Mouse (Mus musculus) kidney, postnatal 0 days (tissue): ENCODE data around the gene Mrpl22. TPM values are rescaled to one million over a fixed set of nuclear protein-coding genes. Genes with fewer than 3 reads are reported as not detected.
"Not testable (repeated sequence)": the region's sequence is repeated elsewhere in the genome, so short reads cannot be mapped to it uniquely, and the experiment has no call there.

Source experiments
- ATAC-seq: fragments of 200-750 bp; cut with Nextera tagmentation; replicated peaks from 2 replicates; pipeline ENCODE4 v1.8.0; 2017; ENCODE audit warnings: low read depth, moderate number of reproducible peaks, moderate TSS enrichment, moderate library complexity; ENCODE audit not compliant: low FRiP score
- DNase-seq: peaks from one replicate; pipeline ENCODE4 v3.0.0-alpha.2; 2016; ENCODE audit warnings: low spot score
- H3K27ac ChIP-seq: fragments of 300-500 bp; sonication (generic); 2 replicates; pipeline ENCODE4 v1.5.1; 2014; ENCODE audit warnings: mild to moderate bottlenecking
- H3K27me3 ChIP-seq: fragments of 300-500 bp; sonication (generic); 2 replicates; pipeline ENCODE4 v1.6.1; 2014; ENCODE audit warnings: low read length, mixed read lengths; ENCODE audit not compliant: insufficient read depth
- H3K36me3 ChIP-seq: fragments of 300-500 bp; sonication (generic); 2 replicates; pipeline ENCODE4 v1.6.1; 2014; ENCODE audit warnings: low read length, mixed read lengths; ENCODE audit not compliant: insufficient read depth
- H3K4me1 ChIP-seq: fragments of 300-500 bp; sonication (generic); replicated peaks from 2 replicates; pipeline ENCODE4 v1.6.1; 2014; ENCODE audit warnings: antibody characterized with exemption, low read length, mixed read lengths; ENCODE audit not compliant: insufficient read depth
- H3K4me2 ChIP-seq: fragments of 300-500 bp; sonication (generic); 2 replicates; pipeline ENCODE4 v1.6.1; 2014; ENCODE audit warnings: mild to moderate bottlenecking, low read length, moderate library complexity, mixed read lengths
- H3K4me3 ChIP-seq: fragments of 300-500 bp; sonication (generic); replicated peaks from 2 replicates; pipeline ENCODE4 v1.5.1; 2014; ENCODE audit warnings: low read depth, low read length
- H3K9ac ChIP-seq: fragments of 300-500 bp; sonication (generic); 2 replicates; pipeline ENCODE4 v1.6.1; 2014; ENCODE audit warnings: low read depth, low read length
- H3K9me3 ChIP-seq: fragments of 300-500 bp; sonication (generic); replicated peaks from 2 replicates; pipeline ENCODE4 v1.6.1; 2016; ENCODE audit warnings: low read length, inconsistent platforms, mixed read lengths
- CTCF ChIP-seq: IDR thresholded peaks from 2 replicates; pipeline ENCODE4 v1.5.1; 2016; ENCODE audit warnings: antibody characterized with exemption, low read depth, mild to moderate bottlenecking, moderate library complexity
- WGBS: fragments of 180-500 bp; shearing (Covaris S2); extraction: QIAGEN DNeasy Blood & Tissue Kit; methylation state at CpG from one replicate; pipeline ENCODE4 v1.1.7; 2014; 5-methylcytosine and 5-hydroxymethylcytosine counted together
- polyA plus RNA-seq: library from polyadenylated mRNA; unstranded; fragments of >200 nt; fragmentation: Nextera tagmentation; extraction: Ambion mirVana; gene quantifications from 2 replicates; pipeline ENCODE4 v1.2.1, GENCODE M21; 2015

Mrpl22 gene
- polyA plus RNA-seq, 1 experiment from 2014 or later: 139 TPM

- WGBS: 45% methylated on average over 4 of the region's 4 CpGs
- no peak for DNase-seq
Observed at GRCm38 (mm10) chr11:58193860-58194520, 22.5 kb downstream of the Mrpl22 start.

DNA sequence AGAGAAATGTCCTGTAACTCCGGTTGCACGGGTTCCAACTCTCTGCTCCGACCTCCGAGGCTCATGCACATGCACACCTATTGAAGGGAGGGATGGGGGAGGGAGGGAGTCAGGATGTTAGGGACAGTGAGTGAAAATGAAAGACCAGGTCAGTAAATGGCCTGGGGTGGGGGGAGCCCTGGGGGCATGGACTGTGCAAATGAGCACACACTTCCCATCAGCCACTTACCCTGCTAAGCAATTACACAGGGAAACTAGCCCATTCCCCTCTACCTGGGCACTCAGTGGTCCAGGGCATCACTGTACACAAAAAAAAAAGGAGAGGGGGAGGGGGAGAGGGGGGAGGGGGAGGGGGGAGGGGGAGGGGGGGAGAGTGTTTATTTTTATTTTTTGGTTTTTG, 27.2 kb downstream of the Mrpl22 start:
- H3K36me3 ChIP-seq: no peaks in the 10 kb centered on the region
- 79% methylated on average over 4 of the region's 4 CpGs for WGBS
- H3K27me3 ChIP-seq: no peaks in the 10 kb centered on the region
- H3K9ac ChIP-seq: no peak overlapping the region; the same call in 1 of the 2 replicates
- TF ChIP-seq CTCF: no peak
- peak overlapping the region; percentile 60 for H3K4me3 ChIP-seq
- H3K9me3 ChIP-seq: no peaks in the 10 kb centered on the region
- ATAC-seq (no peak), DNase-seq (no peak)
- H3K4me1 ChIP-seq: peaks cover 6% of the 10 kb centered on the region; the same call in 1 of the 2 replicates
- H3K27ac ChIP-seq: no peak overlapping the region
- peak overlapping the region; percentile 77 for H3K4me2 ChIP-seq

More at GRCm38 (mm10) chr11:58193860-58194520, 22.5 kb downstream of the Mrpl22 start:
- H3K9me3 ChIP-seq: no peaks in the 10 kb centered on the region
- H3K27ac ChIP-seq: peak overlapping the region; percentile 26; the same call in 1 of the 2 replicates
- no peaks in the 10 kb centered on the region for H3K36me3 ChIP-seq
- H3K9ac ChIP-seq: no peak overlapping the region
- peaks cover 11% of the 10 kb centered on the region; the same call in 1 of the 2 replicates for H3K4me1 ChIP-seq
- H3K4me3 ChIP-seq: no peak overlapping the region
- no peaks in the 10 kb centered on the region for H3K27me3 ChIP-seq
- ATAC-seq: peak; percentile 63; the same call in 1 of the 2 replicates
- TF ChIP-seq CTCF: no peak
- no peak overlapping the region for H3K4me2 ChIP-seq

DNA sequence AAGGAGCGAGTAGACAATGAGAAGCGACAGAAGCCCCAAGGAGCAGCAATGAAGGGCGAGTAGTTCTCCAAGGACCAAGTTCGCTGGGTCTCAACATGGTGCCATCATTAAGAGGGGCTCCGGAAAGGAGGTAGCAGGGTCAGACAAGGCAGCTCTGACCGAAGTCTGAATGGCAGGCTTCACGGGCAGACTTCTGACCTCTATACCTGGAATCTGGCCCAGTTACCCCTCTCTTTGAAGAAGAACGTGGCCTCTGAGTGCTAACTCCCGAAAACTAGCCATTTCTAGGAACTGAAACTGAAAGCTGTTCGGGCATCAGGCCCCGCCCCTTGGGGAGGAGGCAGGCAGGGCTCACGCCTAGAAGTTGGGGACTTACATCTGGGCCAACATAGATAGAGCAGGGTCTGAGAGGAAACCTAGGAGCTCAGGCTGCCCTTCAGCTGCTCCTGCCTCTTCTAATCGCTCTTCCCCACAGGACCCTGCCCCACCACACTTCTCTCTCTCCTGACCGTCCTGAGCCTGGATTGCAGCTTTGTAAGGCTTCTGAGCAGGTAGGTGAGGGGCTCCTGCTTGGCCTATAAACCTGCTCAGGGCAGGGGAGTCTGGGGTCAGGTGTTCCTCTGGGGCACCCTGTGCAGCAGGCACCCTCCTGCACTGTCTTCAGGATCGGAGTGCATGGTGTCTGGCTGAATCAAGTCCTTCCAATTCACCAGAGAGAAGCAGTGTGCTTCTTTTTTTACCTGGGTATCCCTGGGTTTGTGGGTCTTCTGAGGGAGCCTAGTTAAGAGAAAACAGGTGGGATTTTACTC, 28.0 kb downstream of the Mrpl22 start, which contains the start of the genes Igtp and Irgm2:
Gene Igtp, plus strand, starts transcription at position 328 of the 809 bp plus-strand sequence.
Gene Irgm2, plus strand, starts transcription at position 390 of the 809 bp plus-strand sequence.
- WGBS: 5% methylated on average over 13 of the region's 15 CpGs
- peak within 1 kb of the TSS; percentile 70 for H3K9ac ChIP-seq
- peak within 1 kb of the TSS; percentile 80 for H3K27ac ChIP-seq
- H3K36me3 ChIP-seq, H3K9me3 ChIP-seq, H3K4me1 ChIP-seq, H3K27me3 ChIP-seq: not testable (repeated sequence)
- peak; percentile 85 for ATAC-seq
- DNase-seq: peak; percentile 81
- peak within 1 kb of the TSS; percentile 60 for H3K4me3 ChIP-seq
- H3K4me2 ChIP-seq: peak within 1 kb of the TSS; percentile 77

DNA sequence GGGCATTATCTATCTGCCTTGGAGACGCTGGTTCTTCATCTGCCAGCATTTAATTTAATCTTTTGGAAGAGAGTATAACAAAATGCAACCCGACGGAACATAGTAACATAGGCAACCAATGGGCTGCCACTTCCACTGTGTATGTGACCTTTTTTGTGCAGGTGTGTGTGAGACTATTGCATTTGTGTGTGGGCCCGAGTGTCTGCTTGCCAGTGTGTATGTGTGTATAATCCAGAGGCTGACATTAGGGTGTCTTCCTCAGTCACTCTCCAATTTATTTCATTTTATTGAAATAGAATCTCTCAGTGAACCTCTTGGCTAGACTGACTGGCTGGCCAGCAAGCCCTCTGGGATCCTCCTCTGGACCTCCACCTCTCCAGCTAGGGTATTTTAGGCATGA, 28.8 kb downstream of the Mrpl22 start:
- no peak for DNase-seq
- WGBS: 92% methylated on average over 4 of the region's 4 CpGs
- Histone ChIP-seq H3K9me3 (no peaks in the 10 kb centered on the region), H3K9ac (no peak overlapping the region), H3K4me1 (no peaks in the 10 kb centered on the region), H3K27me3 (no peaks in the 10 kb centered on the region), H3K27ac (no peak overlapping the region), H3K4me2 (peak overlapping the region; percentile 77), H3K36me3 (no peaks in the 10 kb centered on the region), H3K4me3 (no peak overlapping the region)
- ATAC-seq: no peak
- no peak for TF ChIP-seq CTCF

GRCm38 (mm10) chr11:58201052-58201451, 29.6 kb downstream of the Mrpl22 start:
- no peak overlapping the region for H3K4me2 ChIP-seq
- no peaks in the 10 kb centered on the region for H3K9me3 ChIP-seq
- H3K36me3 ChIP-seq: no peaks in the 10 kb centered on the region
- WGBS: 90% methylated on average over 12 of the region's 12 CpGs
- H3K27ac ChIP-seq: no peak overlapping the region
- H3K4me3 ChIP-seq: no peak overlapping the region
- ATAC-seq: no peak
- no peaks in the 10 kb centered on the region for H3K4me1 ChIP-seq
- no peak overlapping the region for H3K9ac ChIP-seq
- no peaks in the 10 kb centered on the region for H3K27me3 ChIP-seq
- no peak for TF ChIP-seq CTCF
- DNase-seq: no peak

DNA sequence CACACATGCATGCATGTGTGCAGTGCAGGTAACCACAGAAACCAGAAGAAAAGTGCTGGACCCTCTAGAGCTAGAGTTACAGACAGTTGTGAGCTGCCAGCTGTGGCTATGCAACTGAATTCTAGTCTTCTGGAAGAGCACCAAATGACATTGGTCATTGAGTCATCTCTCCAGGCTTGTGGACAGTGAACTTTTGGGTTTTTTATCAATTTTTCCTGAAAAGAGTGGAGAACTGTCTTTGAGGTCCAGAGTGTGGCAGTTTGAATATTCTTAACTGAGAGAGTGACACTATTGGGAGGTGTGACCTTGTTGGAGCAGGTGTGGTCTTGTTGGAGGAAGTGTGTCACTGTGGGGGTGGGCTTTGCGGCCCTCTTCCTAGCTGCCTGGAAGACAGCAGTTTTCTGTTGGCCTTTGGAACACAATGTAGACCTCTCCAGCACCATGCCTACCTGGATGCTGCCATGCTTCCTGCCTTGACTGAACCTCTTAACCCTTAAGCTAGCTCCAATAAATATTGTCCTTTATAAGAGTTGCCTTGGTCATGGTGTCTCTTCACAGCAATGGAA, 38.9 kb downstream of the Mrpl22 start:
- 0 out of 2 replicates have a peak, but pooled peaks cover 4% of the 10 kb centered on the region for H3K36me3 ChIP-seq
- TF ChIP-seq CTCF: no peak
- H3K9me3 ChIP-seq: no peaks in the 10 kb centered on the region
- no peak for DNase-seq
- no peaks in the 10 kb centered on the region for H3K4me1 ChIP-seq
- no peak for ATAC-seq
- H3K4me3 ChIP-seq: no peak overlapping the region
- no peak overlapping the region for H3K27ac ChIP-seq
- no peaks in the 10 kb centered on the region for H3K27me3 ChIP-seq
- no peak overlapping the region for H3K4me2 ChIP-seq
- H3K9ac ChIP-seq: no peak overlapping the region
- 94% methylated on average over 1 of the region's 1 CpGs for WGBS
